Mouse (Mus musculus) spleen, postnatal 36 days (tissue): ENCODE results near the gene Tmcc3.

Source experiments
- DNase-seq, 2 experiments: peaks; one replicate each; pipeline ENCODE4 v3.0.0; 2022; ENCODE audit warnings: low spot score in 2 of 2, mixed read lengths in 1 of 2

Tmcc3 gene

GRCm38 (mm10) chr10:94332358-94333137, 20.8 kb downstream of the Tmcc3 start:
- no peak for DNase-seq

- DNase-seq, result peak in 1 of 2 experiments; percentile 14
Measured at GRCm38 (mm10) chr10:94333328-94333727, 21.6 kb downstream of the Tmcc3 start.

- DNase-seq, result no peak
Measured at GRCm38 (mm10) chr10:94335047-94335446, 23.3 kb downstream of the Tmcc3 start.

DNA sequence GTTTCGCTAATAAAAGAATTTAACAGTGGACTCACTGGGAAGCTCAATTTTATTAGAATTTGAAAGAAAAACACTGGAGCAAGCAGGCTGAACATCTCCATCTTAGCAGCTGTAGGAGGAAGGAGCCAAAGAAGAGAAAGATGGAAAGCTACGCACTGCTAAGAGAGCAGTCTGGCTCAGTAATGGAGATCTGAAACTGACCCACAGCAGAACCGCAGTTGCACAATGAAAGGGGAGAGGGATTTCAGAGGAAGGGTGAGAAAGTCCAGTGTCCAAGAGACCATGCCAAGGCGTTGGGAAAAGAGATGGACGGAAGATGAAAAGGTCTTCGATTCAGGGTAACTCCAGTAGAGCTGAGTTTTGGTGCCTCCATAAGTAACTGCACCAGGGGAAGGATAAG, 24.3 kb downstream of the Tmcc3 start:
- DNase-seq, result no peak

GRCm38 (mm10) chr10:94341501-94341900, 29.8 kb downstream of the Tmcc3 start:
- DNase-seq, result no peak

- no peak for DNase-seq
Measured at GRCm38 (mm10) chr10:94342256-94342655, 30.5 kb downstream of the Tmcc3 start.

GRCm38 (mm10) chr10:94343581-94343980, 31.8 kb downstream of the Tmcc3 start:
- DNase-seq, result no peak

DNA sequence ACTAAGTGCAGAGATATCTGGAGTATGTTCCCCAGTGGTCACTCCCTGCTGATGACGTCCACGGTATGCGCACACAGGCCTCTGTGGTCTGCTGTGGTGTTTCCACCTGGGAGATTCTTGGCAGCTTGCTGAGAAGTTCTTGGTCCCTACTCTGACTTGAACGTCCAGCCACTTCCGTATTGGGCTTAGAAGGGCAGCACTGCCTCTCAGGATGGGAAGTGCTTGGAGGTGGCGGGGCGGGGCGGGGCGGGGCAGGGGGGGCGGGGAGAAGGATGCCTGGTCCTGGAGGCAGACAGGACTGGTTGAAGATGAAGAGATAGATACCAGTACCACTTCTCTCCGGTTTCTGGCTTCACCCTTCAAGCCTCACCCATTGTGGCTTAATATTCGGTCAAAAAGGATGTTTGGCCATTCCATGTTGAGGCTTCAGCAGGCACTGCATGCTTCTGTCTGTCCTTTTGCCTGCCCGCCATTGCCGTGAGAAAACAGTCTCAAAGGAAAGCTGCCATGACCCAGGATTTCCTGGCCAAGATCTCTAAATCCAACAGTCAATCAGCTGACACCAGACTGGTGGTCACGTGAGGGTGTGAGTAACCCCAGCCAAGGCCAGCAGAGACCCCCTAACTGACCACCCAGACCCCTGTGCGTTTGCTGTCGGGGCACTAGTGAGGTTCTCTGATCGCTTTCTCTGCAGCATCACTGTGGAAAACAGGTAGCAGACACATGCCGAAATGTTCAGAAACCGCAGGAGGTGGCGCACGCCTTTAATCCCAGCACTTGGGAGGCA, 33.1 kb downstream of the Tmcc3 start:
- DNase-seq, result no peak

DNA sequence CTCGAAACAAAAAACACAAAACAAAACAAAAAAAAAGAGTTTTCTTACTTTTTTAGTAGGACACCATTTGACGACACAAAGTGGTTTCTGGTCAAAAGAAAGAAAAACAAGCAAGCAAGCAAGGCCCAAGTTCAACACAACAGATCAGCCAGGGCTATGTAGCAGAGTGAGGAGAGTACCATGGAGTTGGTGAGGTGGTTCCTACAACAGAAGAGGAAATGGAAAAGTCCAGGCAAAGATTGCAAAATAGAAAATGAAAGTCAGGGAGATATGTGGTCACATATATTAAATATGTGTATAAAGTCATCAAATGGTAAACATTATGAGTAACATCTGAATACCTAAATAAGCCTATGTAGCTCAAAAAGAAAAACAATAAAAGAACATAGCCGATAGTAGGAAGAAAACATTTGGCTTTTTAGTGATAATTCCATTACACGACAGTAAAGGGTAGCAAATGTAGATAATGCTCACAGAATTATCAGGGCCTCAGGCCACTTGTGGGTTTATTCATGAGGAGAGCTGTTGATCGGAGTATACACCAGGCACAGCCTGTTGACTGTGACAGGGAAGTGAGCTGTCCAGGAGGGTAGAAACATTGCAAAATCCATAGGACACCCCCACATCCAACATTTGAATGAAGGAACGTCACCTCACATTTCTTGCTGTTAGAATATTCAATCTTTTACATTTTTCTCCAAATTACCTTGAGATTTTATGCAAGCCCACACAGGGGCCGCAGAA, 33.9 kb downstream of the Tmcc3 start:
- DNase-seq, result no peak

- DNase-seq, result no peak
Measured at GRCm38 (mm10) chr10:94346596-94346995, 34.8 kb downstream of the Tmcc3 start.

- DNase-seq, result no peak
Measured at GRCm38 (mm10) chr10:94347296-94347695, 35.5 kb downstream of the Tmcc3 start.

- no peak for DNase-seq
Measured at GRCm38 (mm10) chr10:94347959-94348358, 36.2 kb downstream of the Tmcc3 start.

- no peak for DNase-seq
Measured at GRCm38 (mm10) chr10:94350207-94350606, 38.5 kb downstream of the Tmcc3 start.

DNA sequence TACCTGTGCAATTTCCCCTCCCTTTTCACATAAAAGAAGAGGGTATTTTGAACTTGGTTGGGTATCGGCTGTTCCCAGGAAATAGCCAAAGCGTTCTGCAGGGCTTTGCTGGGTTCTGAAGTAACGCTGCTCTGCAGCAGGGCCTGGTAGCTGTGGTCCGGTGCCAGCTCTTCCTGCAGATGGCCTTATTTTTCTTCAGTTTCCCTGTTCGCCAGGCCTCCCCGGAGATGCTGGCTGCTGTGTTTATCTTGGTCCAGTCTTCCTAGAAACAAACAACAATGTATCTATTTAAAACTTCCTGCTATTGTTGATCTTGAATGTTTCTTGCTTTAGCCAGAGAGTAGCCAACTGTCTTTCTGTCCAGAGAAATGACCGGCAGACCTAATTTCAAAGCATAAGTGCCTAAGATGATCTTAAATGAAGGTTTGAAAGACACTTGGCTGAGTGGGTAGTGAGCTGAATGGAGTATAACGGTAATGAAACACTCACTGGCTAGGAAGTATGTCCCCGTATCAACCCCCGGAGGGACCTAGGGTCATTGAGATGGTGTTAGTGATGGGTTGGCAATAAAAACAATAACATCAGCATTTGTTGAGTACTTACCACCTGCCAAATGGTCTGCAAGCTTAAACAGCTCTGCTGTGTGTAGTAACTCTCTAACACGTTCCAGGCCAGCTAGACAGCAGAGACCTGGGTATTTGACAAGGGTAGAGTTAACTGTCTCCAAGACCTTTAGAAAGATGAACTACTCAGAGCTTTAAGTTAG, 39.3 kb downstream of the Tmcc3 start:
- DNase-seq, result no peak

GRCm38 (mm10) chr10:94352172-94352876, 40.6 kb downstream of the Tmcc3 start:
- DNase-seq, result no peak

DNA sequence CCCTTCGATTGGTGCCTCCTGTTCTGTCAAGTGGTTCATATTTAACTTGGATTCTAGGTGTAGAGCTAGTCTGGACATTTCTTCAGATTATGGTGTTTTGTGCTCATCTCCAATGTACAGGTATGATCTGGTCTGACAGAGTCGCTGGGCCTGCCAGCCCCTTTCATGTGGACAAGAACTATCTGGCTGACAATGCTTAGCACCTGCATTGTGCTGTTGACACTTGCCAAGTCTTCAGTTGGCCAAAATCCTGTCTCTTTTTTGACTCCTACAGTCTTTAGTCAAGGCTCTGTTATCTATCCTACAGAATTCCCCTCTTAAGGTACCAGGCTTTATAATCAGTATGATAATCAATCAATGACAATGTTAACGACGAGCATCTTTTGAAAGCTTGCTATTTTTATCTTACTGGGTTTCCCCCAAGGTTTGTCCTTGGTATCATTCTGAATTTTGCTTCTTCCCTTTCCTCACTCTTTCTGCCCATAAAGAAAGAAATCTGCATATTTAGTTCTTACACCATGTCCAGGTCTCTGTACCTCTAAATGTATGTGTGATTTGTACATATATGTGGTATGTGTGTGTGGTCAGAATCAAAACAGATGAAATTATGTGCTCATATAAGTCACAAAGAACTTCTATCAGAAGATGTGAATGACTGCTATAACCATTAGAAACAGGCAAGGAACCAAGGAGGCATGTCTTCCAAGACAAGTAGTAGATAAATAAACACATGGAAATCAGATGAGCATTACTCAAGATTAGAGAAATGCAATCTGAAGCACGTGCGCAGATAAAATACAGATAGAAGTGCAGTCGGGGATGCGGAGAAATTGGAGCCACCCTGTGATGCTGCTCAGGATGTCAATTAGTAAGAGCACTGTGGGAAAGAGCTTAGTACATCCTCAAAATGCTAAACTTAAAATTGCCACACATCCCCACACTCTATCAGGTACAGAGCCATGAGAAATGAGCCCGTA, 41.4 kb downstream of the Tmcc3 start:
- no peak for DNase-seq

GRCm38 (mm10) chr10:94354005-94354404, 42.3 kb downstream of the Tmcc3 start:
- DNase-seq, result peak; percentile 14 to 28

DNA sequence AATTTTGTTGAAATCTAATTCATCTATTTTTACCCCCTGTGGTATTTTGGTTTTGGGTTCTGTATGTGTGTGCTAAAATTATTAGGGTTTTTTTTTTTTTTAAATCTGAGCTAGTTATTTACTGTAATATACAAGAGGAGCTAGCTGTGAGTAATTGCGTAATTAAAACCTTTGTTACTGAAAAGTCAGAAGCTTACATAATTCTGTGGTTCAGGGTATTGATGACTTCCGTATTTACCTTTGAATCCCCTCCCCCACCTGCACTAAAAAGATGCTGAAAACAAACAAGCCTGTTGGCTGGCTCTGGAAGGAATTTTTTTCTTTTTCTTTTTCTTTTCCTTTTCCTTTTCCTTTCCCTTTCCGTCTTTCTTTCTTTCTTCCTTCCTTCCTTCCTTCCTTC, 42.7 kb downstream of the Tmcc3 start:
- DNase-seq, result no peak

- DNase-seq, result peak; percentile 69 to 75
Measured at GRCm38 (mm10) chr10:94356504-94357169, 44.9 kb downstream of the Tmcc3 start.
